Mouse (Mus musculus) stomach, postnatal 0 days (tissue): ENCODE data around the gene BC049352.

ENCODE experiments used
- CTCF ChIP-seq: IDR thresholded peaks from 2 replicates; pipeline ENCODE4 v1.5.1; 2016; ENCODE audit warnings: antibody characterized with exemption, low read depth, mild to moderate bottlenecking, moderate library complexity
- EP300 ChIP-seq: optimal IDR thresholded peaks from 2 replicates; pipeline ENCODE3; 2016; ENCODE audit warnings: antibody characterized with exemption

GRCm38 (mm10) chr9:45138191-45139032 lies 43.4 kb upstream of the BC049352 start, which contains the start of gene Scn4b:
- TF ChIP-seq CTCF, result no peak
- TF ChIP-seq EP300, result no peak
